Mouse (Mus musculus): ENCODE data around the gene Ptprh. TPM values are rescaled to one million over a fixed set of nuclear protein-coding genes. Genes with fewer than 3 reads are reported as not detected.

Gene Ptprh
- polyA plus RNA-seq, 2 experiments = not detected

DNA sequence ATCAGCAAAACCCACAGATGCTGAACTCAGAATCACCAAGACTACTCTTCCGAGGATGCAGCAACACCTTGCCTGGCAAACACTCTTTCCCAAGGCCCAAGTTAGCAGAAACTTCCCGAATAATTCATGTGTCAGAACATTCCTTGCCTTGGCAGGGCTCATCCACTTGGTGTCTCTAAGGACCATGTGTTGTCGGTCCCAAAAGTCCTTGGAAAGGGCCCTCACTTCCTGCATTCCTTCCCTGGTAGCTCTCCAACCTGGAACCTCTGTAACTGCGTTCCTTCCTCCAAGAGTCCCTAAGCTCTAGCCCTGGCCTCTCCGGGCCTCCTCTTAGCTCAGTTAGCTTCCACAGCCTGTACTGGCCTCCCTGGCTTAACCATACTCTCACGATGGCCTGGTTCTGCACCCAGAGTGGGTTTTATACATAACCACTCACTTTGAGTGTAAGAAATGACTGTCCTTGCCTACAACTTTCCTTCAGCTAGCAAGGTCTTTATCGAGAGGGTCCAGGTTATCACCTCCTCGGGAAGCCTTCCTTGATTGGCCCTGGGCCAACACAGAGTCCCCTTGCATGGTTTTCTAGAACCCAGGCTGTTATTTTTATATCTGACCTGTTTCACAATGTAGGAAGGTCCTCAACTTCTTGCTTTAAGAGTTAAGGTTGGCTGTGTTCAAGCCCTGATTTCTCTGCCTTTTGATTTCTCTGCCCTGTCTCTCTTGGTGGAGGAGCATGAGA, 92.2 kb downstream of the Ptprh start:
- H3K4me1 ChIP-seq (replicated peaks; ENCODE audit: control insufficient read depth in 2 of 2, insufficient read depth in 2 of 2, low read length in 1 of 2) = peaks cover 0 to 7% of the 10 kb centered on the region in 2 experiments; a peak in 3 of 4 replicates
- no peaks in the 10 kb centered on the region for H3K27me3 ChIP-seq (ENCODE audit: control insufficient read depth, insufficient read depth, low read length)
- no peaks in the 10 kb centered on the region for H3K9me3 ChIP-seq (ENCODE audit: control insufficient read depth, low read length)
- no peak overlapping the region for H3K4me2 ChIP-seq (ENCODE audit: low read depth)
- ATAC-seq (ENCODE audit: insufficient read depth) = no peak
- H3K4me3 ChIP-seq (ENCODE audit: insufficient read depth in 1 of 2, low read depth in 2 of 2, low read length in 2 of 2) = no peak overlapping the region
- WGBS (ENCODE audit: insufficient replicate concordance) = 65% methylated on average over 8 of the region's 8 CpGs
- H3K27ac ChIP-seq = no peak overlapping the region
- no peak for DNase-seq (ENCODE audit: low read depth in 3 of 3, low spot score in 3 of 3)
- H3K36me3 ChIP-seq (replicated peaks; ENCODE audit: control insufficient read depth, insufficient read depth, low read depth) = no peaks in the 10 kb centered on the region
- H3K9ac ChIP-seq (replicated peaks) = no peak overlapping the region
- TF ChIP-seq CTCF (IDR thresholded peaks at IDR 0.05; ENCODE audit: low read depth) (no peak), EP300 (IDR thresholded peaks at IDR 0.05; ENCODE audit: low read depth) (no peak)

GRCm38 (mm10) chr7:4509863-4510608, 93.8 kb downstream of the Ptprh start:
- no peak overlapping the region for H3K27ac ChIP-seq
- 22% methylated on average over 24 of the region's 24 CpGs for WGBS (ENCODE audit: insufficient replicate concordance)
- DNase-seq (ENCODE audit: low read depth in 3 of 3, low spot score in 3 of 3) = peak; percentile 50 to 64 (median 57)
- H3K9me3 ChIP-seq (ENCODE audit: control insufficient read depth, low read length) = no peaks in the 10 kb centered on the region
- no peaks in the 10 kb centered on the region for H3K27me3 ChIP-seq (ENCODE audit: control insufficient read depth, insufficient read depth, low read length)
- peak overlapping the region; percentile 47 for H3K4me2 ChIP-seq (ENCODE audit: low read depth)
- no peak overlapping the region for H3K9ac ChIP-seq (replicated peaks)
- peak overlapping the region in 1 of 2 experiments; percentile 16; a peak in 2 of 4 replicates for H3K4me3 ChIP-seq (ENCODE audit: insufficient read depth in 1 of 2, low read depth in 2 of 2, low read length in 2 of 2)
- ATAC-seq (ENCODE audit: insufficient read depth) = peak; percentile 73
- H3K4me1 ChIP-seq (replicated peaks; ENCODE audit: control insufficient read depth in 2 of 2, insufficient read depth in 2 of 2, low read length in 1 of 2) = peaks cover 0 to 6% of the 10 kb centered on the region in 2 experiments
- no peaks in the 10 kb centered on the region for H3K36me3 ChIP-seq (replicated peaks; ENCODE audit: control insufficient read depth, insufficient read depth, low read depth)
- TF ChIP-seq CTCF (IDR thresholded peaks at IDR 0.05; ENCODE audit: low read depth) (peak; percentile 95), EP300 (IDR thresholded peaks at IDR 0.05; ENCODE audit: low read depth) (no peak)

GRCm38 (mm10) chr7:4508739-4509116, 95.1 kb downstream of the Ptprh start:
- Histone ChIP-seq H3K9ac (replicated peaks) (no peak overlapping the region), H3K9me3 (ENCODE audit: control insufficient read depth, low read length) (no peaks in the 10 kb centered on the region), H3K27ac (no peak overlapping the region), H3K4me2 (ENCODE audit: low read depth) (no peak overlapping the region), H3K4me3 (ENCODE audit: insufficient read depth in 1 of 2, low read depth in 2 of 2, low read length in 2 of 2) (no peak overlapping the region), H3K36me3 (replicated peaks; ENCODE audit: control insufficient read depth, insufficient read depth, low read depth) (no peaks in the 10 kb centered on the region), H3K27me3 (ENCODE audit: control insufficient read depth, insufficient read depth, low read length) (no peaks in the 10 kb centered on the region), H3K4me1 (replicated peaks; ENCODE audit: control insufficient read depth in 2 of 2, insufficient read depth in 2 of 2, low read length in 1 of 2) (peaks cover 6 to 18% of the 10 kb centered on the region in 2 experiments)
- no peak for DNase-seq (ENCODE audit: low read depth in 3 of 3, low spot score in 3 of 3)
- WGBS (ENCODE audit: insufficient replicate concordance) = 60% methylated on average over 8 of the region's 8 CpGs
- TF ChIP-seq CTCF (IDR thresholded peaks at IDR 0.05; ENCODE audit: low read depth) (no peak), EP300 (IDR thresholded peaks at IDR 0.05; ENCODE audit: low read depth) (no peak)
- ATAC-seq (ENCODE audit: insufficient read depth) = no peak

DNA sequence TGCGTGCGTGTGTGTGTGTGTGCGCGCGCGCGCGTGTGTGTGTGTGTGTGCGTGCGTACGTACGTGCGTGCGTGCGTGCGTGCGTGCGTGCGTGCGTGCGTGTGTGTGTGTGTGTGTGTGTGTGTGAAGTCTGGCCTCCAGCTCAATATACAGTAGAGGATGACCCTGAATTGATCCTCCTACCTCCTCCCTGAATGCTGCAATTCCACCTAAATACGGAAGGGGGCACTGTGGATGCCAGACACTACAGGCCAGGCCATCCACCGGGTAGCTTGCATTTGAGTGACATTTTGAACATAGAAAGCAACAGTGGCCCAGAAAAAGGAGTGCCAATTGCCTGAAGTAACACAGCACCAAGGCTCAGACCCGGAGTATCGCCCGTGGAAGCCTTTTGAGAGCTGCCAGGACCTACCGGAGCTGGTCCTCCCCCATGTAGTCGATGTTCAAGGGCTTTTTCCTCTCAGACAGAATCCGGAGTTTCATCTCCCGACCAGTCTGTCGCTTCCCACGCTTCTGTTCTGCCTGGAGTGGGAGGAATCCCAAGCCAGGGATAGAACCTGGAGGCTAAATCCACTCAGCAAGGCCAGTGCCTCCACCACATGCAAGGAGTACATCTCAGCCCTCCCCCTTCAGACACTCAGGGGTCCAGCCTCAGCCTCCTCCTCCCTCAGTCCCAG, 95.6 kb downstream of the Ptprh start:
- Histone ChIP-seq H3K36me3 (replicated peaks; ENCODE audit: control insufficient read depth, insufficient read depth, low read depth) (no peaks in the 10 kb centered on the region), H3K4me3 (ENCODE audit: insufficient read depth in 1 of 2, low read depth in 2 of 2, low read length in 2 of 2) (no peak overlapping the region), H3K27me3 (ENCODE audit: control insufficient read depth, insufficient read depth, low read length) (no peaks in the 10 kb centered on the region), H3K9ac (replicated peaks) (no peak overlapping the region), H3K27ac (no peak overlapping the region), H3K9me3 (ENCODE audit: control insufficient read depth, low read length) (no peaks in the 10 kb centered on the region), H3K4me2 (ENCODE audit: low read depth) (no peak overlapping the region), H3K4me1 (replicated peaks; ENCODE audit: control insufficient read depth in 2 of 2, insufficient read depth in 2 of 2, low read length in 1 of 2) (peaks cover 6 to 20% of the 10 kb centered on the region in 2 experiments)
- TF ChIP-seq CTCF (IDR thresholded peaks at IDR 0.05; ENCODE audit: low read depth) (peak; percentile 72), EP300 (IDR thresholded peaks at IDR 0.05; ENCODE audit: low read depth) (no peak)
- 76% methylated on average over 24 of the region's 32 CpGs for WGBS (ENCODE audit: insufficient replicate concordance)
- ATAC-seq (ENCODE audit: insufficient read depth) (no peak), DNase-seq (ENCODE audit: low read depth in 3 of 3, low spot score in 3 of 3) (no peak)

DNA sequence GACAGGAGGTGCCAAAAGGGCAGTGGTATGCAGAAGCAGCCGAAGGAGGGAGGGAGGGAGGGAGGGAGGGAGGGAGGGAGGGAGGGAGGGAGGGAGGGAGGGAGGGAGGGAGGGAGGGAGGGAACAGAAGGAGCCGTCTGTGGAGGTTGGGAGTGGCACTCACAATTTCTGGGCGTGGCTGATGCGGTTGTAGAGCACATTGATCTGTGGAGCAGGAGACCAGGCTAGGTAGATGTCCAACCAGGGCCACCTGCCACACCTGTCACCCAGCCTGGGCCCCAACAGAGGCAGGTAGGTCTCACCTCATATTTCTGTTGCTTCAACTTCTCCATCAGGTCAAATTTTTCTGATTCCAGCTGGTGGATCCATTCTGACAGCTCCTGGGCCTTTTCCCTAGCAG, 96.6 kb downstream of the Ptprh start:
- Histone ChIP-seq H3K27me3 (ENCODE audit: control insufficient read depth, insufficient read depth, low read length) (no peaks in the 10 kb centered on the region), H3K36me3 (replicated peaks; ENCODE audit: control insufficient read depth, insufficient read depth, low read depth) (no peaks in the 10 kb centered on the region), H3K4me3 (ENCODE audit: insufficient read depth in 1 of 2, low read depth in 2 of 2, low read length in 2 of 2) (no peak overlapping the region), H3K4me1 (replicated peaks; ENCODE audit: control insufficient read depth in 2 of 2, insufficient read depth in 2 of 2, low read length in 1 of 2) (peaks cover 12 to 23% of the 10 kb centered on the region in 2 experiments), H3K9ac (replicated peaks) (no peak overlapping the region), H3K27ac (no peak overlapping the region), H3K9me3 (ENCODE audit: control insufficient read depth, low read length) (no peaks in the 10 kb centered on the region), H3K4me2 (ENCODE audit: low read depth) (no peak overlapping the region)
- DNase-seq (ENCODE audit: low read depth in 3 of 3, low spot score in 3 of 3) (no peak), ATAC-seq (ENCODE audit: insufficient read depth) (no peak)
- TF ChIP-seq CTCF (IDR thresholded peaks at IDR 0.05; ENCODE audit: low read depth) = no peak
- no peak for TF ChIP-seq EP300 (IDR thresholded peaks at IDR 0.05; ENCODE audit: low read depth)
- 16% methylated on average over 3 of the region's 4 CpGs for WGBS (ENCODE audit: insufficient replicate concordance)
